Mouse (Mus musculus) CD4-positive, CD25-positive, alpha-beta regulatory T cell, adult 2 months (primary cell): ENCODE measurements at regions not wholly inside any gene's neighbourhood (a gene's known extent, or its start where the extent isn't known, plus 50 kb on each side); places are given as distances from the start of the nearest gene placed in this dataset.

Source experiments
- DNase-seq: peaks from one replicate; pipeline ENCODE4 v3.0.0-alpha.2; 2012; ENCODE audit warnings: low read depth, low spot score

- no peak for DNase-seq
Observed at GRCm38 (mm10) chr2:19714025-19714424, 56.5 kb downstream of the Otud1 start.

DNA sequence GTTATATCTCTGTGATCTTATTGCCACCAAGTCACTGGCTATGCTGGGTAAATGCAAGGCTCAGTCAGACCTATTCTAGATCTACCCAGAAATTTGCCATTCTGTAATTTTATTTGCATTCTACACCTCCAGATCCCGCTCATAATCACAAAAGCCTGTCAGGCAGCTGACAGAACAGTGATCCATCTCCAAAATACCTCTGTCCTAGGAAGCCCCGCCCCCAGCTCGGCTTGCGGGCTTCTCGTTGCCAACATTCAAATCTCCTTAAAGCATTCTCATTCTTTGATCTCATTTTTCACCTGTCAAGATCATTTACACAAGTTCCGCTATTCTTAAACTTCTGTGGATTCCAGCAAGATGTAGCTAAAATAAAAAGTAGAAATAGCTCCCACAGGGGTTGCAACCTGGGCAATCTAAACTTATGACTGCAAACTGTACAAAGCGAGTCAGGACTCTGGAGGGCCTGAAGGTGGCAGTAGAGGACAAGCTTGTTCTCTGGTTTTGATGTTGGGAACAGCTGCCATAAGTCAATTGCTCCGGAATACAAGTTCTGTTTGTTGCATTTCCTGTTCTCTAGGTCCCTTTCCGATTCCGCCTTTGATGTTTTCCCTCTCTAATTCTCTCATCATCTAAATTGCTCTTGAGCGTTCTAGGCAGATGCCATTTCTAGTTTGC lies 58.1 kb downstream of the Otud1 start:
- peak; percentile 83 for DNase-seq

DNA sequence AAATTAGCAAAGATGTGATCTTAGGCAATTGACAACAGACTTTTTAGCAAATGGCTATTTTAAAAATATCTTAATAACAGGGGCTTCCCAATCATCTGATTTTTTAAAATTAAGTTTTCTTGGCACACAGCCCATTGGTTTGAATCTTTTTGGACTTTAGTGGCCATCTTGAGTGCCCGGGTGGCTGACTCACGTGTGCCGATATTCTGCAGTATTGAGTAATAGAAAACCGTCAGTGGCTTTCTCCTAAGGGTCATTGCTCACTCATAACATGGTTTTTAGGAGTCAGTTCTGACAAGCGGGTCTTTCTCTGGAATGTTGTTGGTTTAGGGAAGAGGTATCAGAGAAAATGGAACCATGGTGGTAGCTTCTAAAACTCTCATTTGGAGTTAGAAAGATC lies 58.8 kb downstream of the Otud1 start:
- no peak for DNase-seq

GRCm38 (mm10) chr2:19726085-19726484 lies 68.5 kb downstream of the Otud1 start:
- no peak for DNase-seq

DNA sequence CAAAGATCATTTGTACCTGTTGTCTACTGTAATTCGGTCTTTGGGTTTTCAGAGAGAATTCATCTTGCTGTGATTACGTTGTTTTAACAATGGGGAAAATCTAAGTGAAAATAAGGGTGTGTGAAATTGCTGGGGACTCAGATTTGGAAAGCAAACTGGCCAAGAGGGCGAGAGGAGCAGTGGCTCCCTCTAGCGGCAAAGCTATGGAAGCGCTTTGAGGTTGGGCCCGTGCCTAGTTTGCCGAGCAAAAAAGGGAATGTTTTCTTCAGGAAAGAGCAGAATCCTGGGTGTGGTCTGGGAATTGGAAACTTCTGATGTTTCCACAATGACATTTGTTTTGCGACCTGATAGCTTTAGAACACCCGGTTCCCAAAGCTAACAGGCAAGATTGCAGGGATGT lies 69.4 kb downstream of the Otud1 start:
- DNase-seq, result peak; percentile 62

- DNase-seq, result no peak
Observed at GRCm38 (mm10) chr2:19732922-19733859, 75.6 kb downstream of the Otud1 start.

DNA sequence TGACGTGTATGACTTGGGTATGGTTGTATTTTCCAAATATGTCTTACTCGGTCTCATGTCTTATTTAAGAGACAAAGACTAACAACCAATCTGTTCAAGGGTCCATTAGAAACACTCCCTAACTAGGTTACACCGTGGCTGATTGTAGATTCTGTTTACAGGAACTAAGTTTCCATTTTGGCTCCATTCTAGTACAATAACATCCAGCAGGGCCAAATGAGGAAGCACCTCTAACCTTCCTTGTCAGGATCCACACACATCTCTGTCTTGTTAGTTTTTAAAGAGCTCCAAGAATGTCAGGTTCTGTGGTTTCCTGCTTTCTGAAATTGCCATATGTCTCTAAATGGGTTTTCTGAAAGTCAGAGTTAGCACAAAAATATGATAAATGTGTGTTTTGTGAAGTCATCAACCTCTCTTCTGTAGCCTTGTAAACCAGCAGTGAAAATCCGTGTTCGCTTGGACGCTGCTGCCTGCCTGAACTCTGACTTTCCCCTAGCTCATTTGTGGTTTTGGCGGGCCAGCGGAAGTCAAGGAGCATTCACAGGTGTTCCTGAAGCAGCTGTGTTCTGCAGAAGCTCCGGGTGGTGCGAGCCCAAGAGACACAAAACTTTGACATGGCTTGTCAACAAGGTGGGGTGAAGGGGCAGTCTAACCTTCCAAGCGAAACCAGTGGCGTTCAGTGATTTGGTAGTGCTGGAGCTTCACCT lies 76.8 kb downstream of the Otud1 start:
- DNase-seq, result peak; percentile 13

GRCm38 (mm10) chr2:19741508-19741907 lies 84.0 kb downstream of the Otud1 start:
- no peak for DNase-seq

GRCm38 (mm10) chr2:19743467-19743866 lies 85.9 kb downstream of the Otud1 start:
- no peak for DNase-seq

- DNase-seq, result no peak
Observed at GRCm38 (mm10) chr2:19744986-19745660, 87.6 kb downstream of the Otud1 start.

DNA sequence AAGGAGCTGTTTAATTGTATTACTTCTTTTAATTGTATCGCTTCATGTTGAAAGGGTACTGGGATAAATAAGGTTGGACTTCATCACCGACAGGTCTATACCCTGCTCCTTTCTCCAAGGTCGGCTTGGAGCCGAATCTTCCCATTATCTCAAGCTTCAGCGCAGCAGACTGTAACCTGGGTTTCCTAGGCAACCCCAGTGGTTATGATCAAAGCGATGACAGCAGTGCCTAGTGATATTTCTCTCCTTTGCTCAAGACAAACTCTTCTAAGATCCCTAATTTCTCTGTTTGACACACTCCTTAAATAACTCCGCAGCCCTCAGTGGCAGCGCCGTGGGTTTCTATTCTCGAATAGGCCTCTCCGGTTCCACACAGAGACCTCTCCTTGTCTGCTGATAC lies 95.2 kb downstream of the Otud1 start:
- no peak for DNase-seq

- DNase-seq, result no peak
Observed at GRCm38 (mm10) chr2:19753479-19753878, 95.9 kb downstream of the Otud1 start.

DNA sequence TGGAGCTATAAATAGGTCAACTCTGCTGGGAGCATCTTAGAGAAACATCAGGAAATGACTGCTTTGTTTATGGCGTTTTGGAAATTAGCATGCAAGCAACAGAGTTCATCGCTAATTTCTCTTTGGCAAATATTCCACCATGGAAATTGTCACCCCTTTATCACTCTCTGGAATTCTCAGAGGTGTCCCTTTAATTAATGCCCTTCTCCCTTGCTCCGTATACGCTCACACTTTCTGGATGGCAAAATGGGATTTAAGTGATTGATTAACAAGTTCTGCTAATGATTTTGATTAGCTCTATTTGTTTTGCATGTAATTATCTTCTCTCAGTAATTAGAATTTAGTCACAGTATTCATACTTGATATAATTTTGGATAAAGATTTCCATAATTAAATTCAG lies 100.4 kb downstream of the Otud1 start:
- no peak for DNase-seq

GRCm38 (mm10) chr2:19759169-19759568 lies 101.6 kb downstream of the Otud1 start:
- DNase-seq, result no peak

DNA sequence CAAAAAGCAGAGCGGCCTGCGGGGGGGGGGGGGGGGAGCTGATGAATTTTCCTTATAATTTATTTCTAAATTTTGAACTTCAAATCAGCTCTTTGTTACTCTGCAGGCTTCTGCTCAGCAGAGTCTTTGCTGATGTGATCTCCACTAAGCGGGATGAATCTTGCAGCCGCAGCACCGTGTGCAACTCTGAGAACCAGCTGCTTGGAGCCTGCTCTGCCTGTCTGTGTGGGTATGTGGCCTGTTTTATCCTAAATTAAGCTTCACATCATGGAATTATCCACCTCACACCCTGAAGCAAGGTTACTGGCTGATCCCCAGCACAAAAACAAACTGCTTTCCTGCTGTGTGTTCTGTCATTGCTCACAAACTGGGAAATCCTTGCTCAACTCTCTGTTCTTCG lies 102.0 kb downstream of the Otud1 start:
- no peak for DNase-seq

DNA sequence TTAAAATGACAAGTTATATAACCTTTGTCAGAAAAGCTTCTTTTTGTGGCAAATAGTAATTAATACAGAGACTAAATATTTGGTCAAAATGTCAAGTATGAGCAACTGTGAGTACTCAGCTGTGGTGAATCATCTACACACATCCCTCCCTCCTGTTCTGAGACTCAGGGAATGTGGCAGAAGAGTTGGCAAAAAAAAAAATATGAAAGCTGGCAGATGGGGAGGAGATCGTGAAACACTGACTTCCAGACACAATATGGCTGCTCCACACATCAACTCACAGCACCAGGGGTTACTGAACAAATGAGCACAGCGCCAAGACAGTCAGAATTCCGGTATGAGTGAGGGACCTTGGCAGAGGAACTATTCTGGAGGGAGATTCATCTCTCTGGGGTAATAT lies 105.4 kb downstream of the Otud1 start:
- no peak for DNase-seq

DNA sequence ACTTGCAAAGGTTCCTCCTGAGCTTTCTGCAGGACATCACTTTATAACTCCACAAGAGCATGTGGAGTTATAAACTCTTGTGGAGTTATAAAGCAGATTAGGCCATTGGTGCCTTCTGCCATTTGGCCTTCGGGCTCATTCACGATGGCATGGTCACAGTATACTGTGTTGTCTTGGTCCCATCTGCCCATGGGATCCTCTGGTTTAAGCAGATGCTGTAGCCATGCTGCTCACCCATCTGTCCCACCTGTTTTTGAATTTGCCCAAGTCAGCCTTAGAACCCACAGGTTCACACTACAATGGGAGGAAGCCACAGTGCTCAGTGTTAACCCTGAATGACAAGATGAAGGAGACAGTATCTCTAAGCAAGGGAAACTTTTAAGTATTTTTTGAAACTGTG lies 124.7 kb upstream of the Etl4 start:
- DNase-seq, result no peak

DNA sequence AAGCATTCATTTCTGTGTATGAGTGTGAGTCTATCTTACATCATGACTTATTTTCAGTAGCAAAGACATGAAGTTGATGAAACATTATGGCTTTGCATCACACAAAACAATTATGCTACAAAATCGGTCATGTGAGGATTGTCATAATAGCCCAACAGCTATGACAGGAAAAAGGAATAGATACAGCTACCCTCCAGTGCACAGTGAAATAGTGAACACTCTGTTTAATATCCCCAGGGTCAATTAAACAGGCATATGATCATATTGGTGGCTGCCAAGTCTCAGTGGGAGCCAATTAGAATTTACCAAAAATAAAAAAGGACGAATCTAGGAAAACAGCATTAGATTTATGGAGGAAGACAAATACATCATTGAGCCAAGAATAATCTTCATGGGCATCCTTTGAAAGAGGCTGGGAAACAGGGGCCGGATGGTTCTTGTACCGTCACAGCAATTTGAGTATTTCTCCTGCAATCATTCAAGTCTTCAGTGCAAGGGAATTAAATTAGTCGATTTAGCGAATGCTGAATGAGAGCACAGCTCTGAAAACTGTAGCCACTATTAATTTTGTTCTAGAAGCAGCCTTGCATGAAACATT lies 123.8 kb upstream of the Etl4 start:
- DNase-seq, result no peak

GRCm38 (mm10) chr2:19792177-19792576 lies 117.4 kb upstream of the Etl4 start:
- no peak for DNase-seq

DNA sequence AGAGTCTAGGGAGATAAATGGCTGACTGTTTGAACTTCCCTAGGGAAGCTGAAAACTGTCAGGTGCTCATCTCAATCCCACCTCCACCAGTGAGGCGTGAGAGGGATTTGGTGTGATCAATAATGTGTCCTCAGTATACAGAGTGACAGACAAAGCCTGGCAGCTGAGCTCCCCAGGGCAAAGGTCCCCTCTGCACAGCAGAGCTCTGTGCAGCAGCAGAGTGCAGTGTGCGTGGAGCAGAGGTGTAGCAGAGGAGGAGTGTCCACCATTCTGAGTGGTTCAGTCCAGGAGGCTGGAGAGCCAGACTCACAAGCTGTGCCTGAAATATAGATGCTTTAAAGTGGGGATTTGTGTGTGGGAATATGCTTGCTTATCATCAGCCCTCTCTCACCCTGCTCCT lies 112.8 kb upstream of the Etl4 start:
- no peak for DNase-seq
